Comparison of ENCODE assay signal across 12 mouse cellular contexts in the genomic region with DNA sequence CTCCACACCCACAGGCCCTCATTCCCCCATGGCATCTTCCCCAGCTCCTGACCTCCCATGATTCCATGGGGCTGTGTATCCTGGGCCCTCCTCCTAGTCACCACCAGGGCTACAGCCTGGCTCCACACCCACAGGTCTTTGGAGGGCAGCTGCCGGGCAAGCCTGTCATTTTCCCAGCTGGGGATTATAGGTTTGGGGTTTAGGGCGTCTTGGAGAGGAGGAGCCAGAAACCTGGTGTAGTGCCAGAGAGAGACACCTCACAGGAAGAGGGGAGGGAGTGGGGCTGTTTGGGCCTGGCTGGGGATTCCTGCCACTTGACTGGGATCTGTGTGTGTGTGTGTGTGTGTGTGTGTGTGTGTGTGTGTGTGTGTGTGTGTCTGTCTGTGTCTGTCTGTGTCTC.
DNase-seq lines count a peak whose midpoint lies in the region; ATAC-seq lines count a peak whose summit lies in the region.
"Had no signal": no experiment of that assay in that cellular context is flagged by ENCODE, and none has a peak within 500 bp of the region (broad histone marks: within the 10 kb centered on the region; RNA-seq: fewer than 3 reads in every experiment).

No protein-coding gene starts in this region.

- no peak for ATAC-seq in hindbrain, embryonic 11.5 days (ENCODE audit: low FRiP score)
- no peak for ATAC-seq in forebrain, embryonic 15.5 days (replicated peaks)
- ATAC-seq in midbrain, embryonic 14.5 days (ENCODE audit: low FRiP score, low TSS enrichment), result no peak
- no peak for ATAC-seq in granulocyte monocyte progenitor cell, adult 5-6 weeks (replicated peaks; ENCODE audit: poor library complexity, severe bottlenecking)

- no peaks in the 10 kb centered on the region for H3K9me3 ChIP-seq in hindbrain, embryonic 10.5 days
- no peaks in the 10 kb centered on the region for H3K9me3 ChIP-seq in hindbrain, embryonic 11.5 days (ENCODE audit: control insufficient read depth, low read length)
- no peaks in the 10 kb centered on the region for H3K9me3 ChIP-seq in forebrain, embryonic 15.5 days
- no peaks in the 10 kb centered on the region for H3K9me3 ChIP-seq in midbrain, embryonic 14.5 days (ENCODE audit: control insufficient read depth, low read length)
- H3K9me3 ChIP-seq: liver, embryonic 15.5 days; neural tube, embryonic 12.5 days had no signal

- no peak overlapping the region for H3K4me3 ChIP-seq in hindbrain, embryonic 10.5 days
- H3K4me3 ChIP-seq in hindbrain, embryonic 11.5 days (ENCODE audit: low read depth, low read length), result no peak overlapping the region
- no peak overlapping the region for H3K4me3 ChIP-seq in forebrain, embryonic 15.5 days
- H3K4me3 ChIP-seq in midbrain, embryonic 14.5 days (replicated peaks; ENCODE audit: low read depth, low read length), result no peak overlapping the region
- H3K4me3 ChIP-seq: liver, embryonic 15.5 days; neural tube, embryonic 12.5 days had no signal

- 55% methylated on average over 2 of the region's 2 CpGs for WGBS in hindbrain, embryonic 10.5 days
- WGBS in hindbrain, embryonic 11.5 days, result 37% methylated on average over 2 of the region's 2 CpGs
- WGBS in forebrain, embryonic 15.5 days, result 5% methylated on average over 2 of the region's 2 CpGs
- 10% methylated on average over 2 of the region's 2 CpGs for whole genome bisulfite sequencing in midbrain, embryonic 14.5 days

- H3K36me3 ChIP-seq in hindbrain, embryonic 10.5 days, result peaks cover 60% of the 10 kb centered on the region
- 0 out of 2 replicates have a peak, but pooled peaks cover 3% of the 10 kb centered on the region for H3K36me3 ChIP-seq in hindbrain, embryonic 11.5 days (ENCODE audit: control insufficient read depth, insufficient read depth, low read length)
- H3K36me3 ChIP-seq in forebrain, embryonic 15.5 days, result peaks cover 3% of the 10 kb centered on the region; the same call in 1 of the 2 replicates
- peaks cover 11% of the 10 kb centered on the region for H3K36me3 ChIP-seq in midbrain, embryonic 14.5 days (ENCODE audit: control insufficient read depth, insufficient read depth, low read length)

- no peaks in the 10 kb centered on the region for H3K27me3 ChIP-seq in hindbrain, embryonic 10.5 days (ENCODE audit: insufficient read depth, poor library complexity, severe bottlenecking)
- H3K27me3 ChIP-seq in hindbrain, embryonic 11.5 days (ENCODE audit: control insufficient read depth, insufficient read depth, low read length), result no peaks in the 10 kb centered on the region
- H3K27me3 ChIP-seq in forebrain, embryonic 15.5 days, result no peaks in the 10 kb centered on the region
- H3K27me3 ChIP-seq in midbrain, embryonic 14.5 days (ENCODE audit: control insufficient read depth, insufficient read depth, low read length), result no peaks in the 10 kb centered on the region
- H3K27me3 ChIP-seq: liver, embryonic 15.5 days; neural tube, embryonic 12.5 days had no signal

- H3K9ac ChIP-seq in hindbrain, embryonic 11.5 days (ENCODE audit: low read depth, low read length), result no peak overlapping the region
- H3K9ac ChIP-seq in forebrain, embryonic 15.5 days (replicated peaks), result no peak overlapping the region
- H3K9ac ChIP-seq in midbrain, embryonic 14.5 days (replicated peaks; ENCODE audit: low read length), result no peak overlapping the region
- H3K9ac ChIP-seq: liver, embryonic 15.5 days; neural tube, embryonic 12.5 days had no signal

- H3K4me1 ChIP-seq in hindbrain, embryonic 10.5 days (replicated peaks), result peaks cover 91% of the 10 kb centered on the region
- H3K4me1 ChIP-seq in hindbrain, embryonic 11.5 days (replicated peaks; ENCODE audit: control insufficient read depth, insufficient read depth, low read length), result peaks cover 34% of the 10 kb centered on the region
- peaks cover 83% of the 10 kb centered on the region for H3K4me1 ChIP-seq in forebrain, embryonic 15.5 days
- H3K4me1 ChIP-seq in midbrain, embryonic 14.5 days (ENCODE audit: control insufficient read depth, insufficient read depth, low read length), result peaks cover 71% of the 10 kb centered on the region

- no peak for DNase-seq in hindbrain, embryonic 10.5 days (ENCODE audit: low spot score)
- DNase-seq in hindbrain, embryonic 11.5 days (ENCODE audit: low spot score), result no peak
- DNase-seq in Muller cell, postnatal 12 days (ENCODE audit: inconsistent ontology term), result peak; percentile 55
- peak; percentile 35 for DNase-seq in midbrain, embryonic 14.5 days
- DNase-seq in adrenal gland, adult 18-20 months (ENCODE audit: low spot score in 2 of 2), result no peak
- DNase-seq in thymus, adult 18-20 months, result no peak
- DNase-seq: adrenal gland, postnatal 36 days; cerebellum, postnatal 36 days had no signal

- no peak overlapping the region for H3K4me2 ChIP-seq in hindbrain, embryonic 11.5 days (replicated peaks; ENCODE audit: low read depth, low read length)
- H3K4me2 ChIP-seq in forebrain, embryonic 15.5 days (replicated peaks), result no peak overlapping the region
- no peak overlapping the region for H3K4me2 ChIP-seq in midbrain, embryonic 14.5 days (ENCODE audit: low read length)
- H3K4me2 ChIP-seq: liver, embryonic 15.5 days; neural tube, embryonic 12.5 days had no signal

- H3K27ac ChIP-seq in hindbrain, embryonic 10.5 days, result peak overlapping the region; percentile 72; the same call in 1 of the 2 replicates
- no peak overlapping the region for H3K27ac ChIP-seq in hindbrain, embryonic 11.5 days (ENCODE audit: low read depth, low read length)
- H3K27ac ChIP-seq in forebrain, embryonic 15.5 days (replicated peaks), result peak overlapping the region; percentile 84
- H3K27ac ChIP-seq in midbrain, embryonic 14.5 days (replicated peaks; ENCODE audit: low read depth, low read length), result no peak overlapping the region
- H3K27ac ChIP-seq: liver, embryonic 15.5 days; neural tube, embryonic 12.5 days had no signal

Comparison
In these comparisons a context has a peak if more than half of its experiments do, and no peak if none do; other contexts are left out.
1. H3K27ac ChIP-seq: peak in hindbrain, embryonic 10.5 days (single experiment) and forebrain, embryonic 15.5 days (single experiment); none in hindbrain, embryonic 11.5 days (single experiment) and midbrain, embryonic 14.5 days (single experiment).
2. DNase-seq: peak in Muller cell, postnatal 12 days (single experiment) and midbrain, embryonic 14.5 days (single experiment); none in hindbrain, embryonic 10.5 days (single experiment), hindbrain, embryonic 11.5 days (single experiment), adrenal gland, adult 18-20 months (0 of 2) and thymus, adult 18-20 months (0 of 2).